Mouse (Mus musculus) limb, embryonic 14.5 days (tissue): ENCODE data around the gene Ppm1h. TPM values are rescaled to one million over a fixed set of nuclear protein-coding genes. Genes with fewer than 3 reads are reported as not detected.

Experiments used
- ATAC-seq: fragments of 200-750 bp; cut with Nextera tagmentation; 2 replicates; pipeline ENCODE4 v1.8.0; 2017; ENCODE audit warnings: low read depth, moderate number of reproducible peaks, moderate TSS enrichment; ENCODE audit not compliant: low FRiP score
- DNase-seq: peaks from one replicate; pipeline ENCODE4 v3.0.0-alpha.2; 2015; ENCODE audit warnings: low spot score
- H3K27ac ChIP-seq: fragments of 300-500 bp; sonication (generic); replicated peaks from 2 replicates; pipeline ENCODE4 v1.5.1; 2014; ENCODE audit warnings: low read depth, mild to moderate bottlenecking, low read length, moderate library complexity, mixed read lengths
- H3K27me3 ChIP-seq: fragments of 300-500 bp; sonication (generic); 2 replicates; pipeline ENCODE4 v1.6.1; 2014; ENCODE audit warnings: low read length, mixed read lengths; ENCODE audit not compliant: control insufficient read depth, insufficient read depth
- H3K36me3 ChIP-seq: fragments of 300-500 bp; sonication (generic); 2 replicates; pipeline ENCODE4 v1.6.1; 2014; ENCODE audit warnings: mild to moderate bottlenecking, low read length, moderate library complexity, mixed read lengths; ENCODE audit not compliant: control insufficient read depth, insufficient read depth
- H3K4me1 ChIP-seq: fragments of 300-500 bp; sonication (generic); 2 replicates; pipeline ENCODE4 v1.6.1; 2014; ENCODE audit warnings: antibody characterized with exemption, low read length, mixed read lengths; ENCODE audit not compliant: control insufficient read depth, insufficient read depth
- H3K4me2 ChIP-seq: fragments of 300-500 bp; sonication (generic); replicated peaks from 2 replicates; pipeline ENCODE4 v1.6.1; 2014; ENCODE audit warnings: low read depth, mild to moderate bottlenecking, low read length, moderate library complexity; ENCODE audit not compliant: severe bottlenecking
- H3K4me3 ChIP-seq: fragments of 300-500 bp; sonication (generic); replicated peaks from 2 replicates; pipeline ENCODE4 v1.5.1; 2014; ENCODE audit warnings: low read length
- H3K9ac ChIP-seq: fragments of 300-500 bp; sonication (generic); 2 replicates; pipeline ENCODE4 v1.6.1; 2014; ENCODE audit warnings: mild to moderate bottlenecking, low read depth, low read length, moderate library complexity; ENCODE audit not compliant: severe bottlenecking
- H3K9me3 ChIP-seq: fragments of 300-500 bp; sonication (generic); 2 replicates; pipeline ENCODE4 v1.6.1; 2016; ENCODE audit warnings: low read length; ENCODE audit not compliant: control insufficient read depth
- POLR2A ChIP-seq: fragments of 200-500 bp; IDR thresholded peaks from 2 replicates; pipeline ENCODE4 v1.8.0; 2012; ENCODE audit warnings: inconsistent platforms, mild to moderate bottlenecking, moderate library complexity, borderline replicate concordance; ENCODE audit not compliant: insufficient read depth, insufficient read length; ENCODE audit errors: extremely low read depth
- WGBS: fragments of 180-500 bp; shearing (Covaris S2); extraction: QIAGEN DNeasy Blood & Tissue Kit; methylation state at CpG from one replicate; pipeline ENCODE4 v1.1.7; 2014; 5-methylcytosine and 5-hydroxymethylcytosine counted together
- polyA plus RNA-seq, 2 experiments: library from polyadenylated mRNA; depleted of rRNA in 1 of 2; stranded (reverse) in 1 of 2; unstranded in 1 of 2; fragments of >200 nt; fragmentation: Nextera tagmentation in 1 of 2; extraction: Ambion mirVana in 1 of 2; gene quantifications; 2 replicates each; pipeline versions ENCODE4 v1.2.1 to v1.2.3; 2012 to 2014

Gene Ppm1h
- polyA plus RNA-seq, 2 experiments: 2.2 to 3.4 TPM

GRCm38 (mm10) chr10:122986320-122987225 lies 308.0 kb downstream of the Ppm1h start:
- Histone ChIP-seq H3K9ac (peak overlapping the region; percentile 100), H3K27ac (peak overlapping the region; percentile 100), H3K4me3 (peak overlapping the region; percentile 98), H3K4me2 (peak overlapping the region; percentile 57), H3K9me3 (no peaks in the 10 kb centered on the region), H3K27me3 (no peaks in the 10 kb centered on the region), H3K4me1 (peaks cover 23% of the 10 kb centered on the region), H3K36me3 (peaks cover 21% of the 10 kb centered on the region)
- 9% methylated on average over 43 of the region's 54 CpGs for WGBS
- DNase-seq: peak; percentile 80
- ATAC-seq: peak; percentile 63; the same call in 1 of the 2 replicates
- peak; percentile 46; the same call in 1 of the 2 replicates for TF ChIP-seq POLR2A

GRCm38 (mm10) chr10:122987671-122988128 lies 309.1 kb downstream of the Ppm1h start:
- no peaks in the 10 kb centered on the region for H3K27me3 ChIP-seq
- WGBS: 20% methylated on average over 9 of the region's 9 CpGs
- DNase-seq: peak; percentile 70
- H3K27ac ChIP-seq: 0 out of 2 replicates have a peak overlapping the region, but pooled peaks have one; percentile 33
- no peak for TF ChIP-seq POLR2A
- peak overlapping the region; percentile 28; the same call in 1 of the 2 replicates for H3K9ac ChIP-seq
- no peak for ATAC-seq
- no peaks in the 10 kb centered on the region for H3K9me3 ChIP-seq
- peaks cover 16% of the 10 kb centered on the region for H3K36me3 ChIP-seq
- H3K4me3 ChIP-seq: no peak overlapping the region
- peaks cover 23% of the 10 kb centered on the region for H3K4me1 ChIP-seq
- H3K4me2 ChIP-seq: peak overlapping the region; percentile 9

GRCm38 (mm10) chr10:122988372-122988771 lies 309.8 kb downstream of the Ppm1h start:
- Histone ChIP-seq H3K36me3 (peaks cover 15% of the 10 kb centered on the region), H3K4me2 (peak overlapping the region; percentile 9; the same call in 1 of the 2 replicates), H3K4me1 (peaks cover 19% of the 10 kb centered on the region), H3K27me3 (no peaks in the 10 kb centered on the region), H3K9me3 (no peaks in the 10 kb centered on the region), H3K4me3 (no peak overlapping the region), H3K9ac (peak overlapping the region; percentile 28; the same call in 1 of the 2 replicates), H3K27ac (no peak overlapping the region)
- WGBS: 74% methylated on average over 7 of the region's 7 CpGs
- TF ChIP-seq POLR2A: no peak
- no peak for ATAC-seq
- DNase-seq: no peak

GRCm38 (mm10) chr10:122989916-122990315 lies 311.4 kb downstream of the Ppm1h start:
- Histone ChIP-seq H3K9me3 (no peaks in the 10 kb centered on the region), H3K27ac (no peak overlapping the region), H3K4me3 (no peak overlapping the region), H3K9ac (no peak overlapping the region), H3K27me3 (no peaks in the 10 kb centered on the region), H3K36me3 (peaks cover 25% of the 10 kb centered on the region), H3K4me1 (peaks cover 17% of the 10 kb centered on the region), H3K4me2 (no peak overlapping the region)
- no peak for DNase-seq
- no peak for TF ChIP-seq POLR2A
- WGBS: 81% methylated on average over 9 of the region's 9 CpGs
- no peak for ATAC-seq

GRCm38 (mm10) chr10:122990606-122991005 lies 312.0 kb downstream of the Ppm1h start:
- peaks cover 17% of the 10 kb centered on the region for H3K4me1 ChIP-seq
- H3K4me2 ChIP-seq: no peak overlapping the region
- H3K36me3 ChIP-seq: peaks cover 31% of the 10 kb centered on the region
- 93% methylated on average over 6 of the region's 6 CpGs for WGBS
- DNase-seq (no peak), ATAC-seq (no peak)
- TF ChIP-seq POLR2A: no peak
- no peak overlapping the region for H3K27ac ChIP-seq
- no peak overlapping the region for H3K9ac ChIP-seq
- no peaks in the 10 kb centered on the region for H3K27me3 ChIP-seq
- H3K9me3 ChIP-seq: no peaks in the 10 kb centered on the region
- no peak overlapping the region for H3K4me3 ChIP-seq
